Mouse (Mus musculus): Measurements from ENCODE around the gene Nfib.

- TF ChIP-seq CTCF (IDR thresholded peaks at IDR 0.05; ENCODE audit: low read depth) (no peak), EP300 (IDR thresholded peaks at IDR 0.05; ENCODE audit: low read depth) (no peak)
Measured at GRCm38 (mm10) chr4:82637633-82638032, 67.9 kb downstream of the Nfib start.

Measured in liver, embryonic 14.5 days (tissue).